Mouse (Mus musculus) forebrain, embryonic 14.5 days (tissue): Measurements from ENCODE around the gene Gnptg. TPM values are rescaled to one million over a fixed set of nuclear protein-coding genes. Genes with fewer than 3 reads are reported as not detected.
"Not testable (repeated sequence)": the region's sequence is repeated elsewhere in the genome, so short reads cannot be mapped to it uniquely, and the experiment has no call there.

Source experiments
- ATAC-seq: fragments of 200-750 bp; cut with Nextera tagmentation; 2 replicates; pipeline ENCODE4 v1.8.0; 2017; ENCODE audit warnings: mild to moderate bottlenecking, moderate library complexity
- DNase-seq: peaks from one replicate; pipeline ENCODE4 v3.0.0-alpha.2; 2015; ENCODE audit warnings: low spot score
- H3K27ac ChIP-seq: fragments of 300-500 bp; sonication (generic); 2 replicates; pipeline ENCODE4 v1.5.1; 2014; ENCODE audit warnings: low read depth, mild to moderate bottlenecking, control low read depth, low read length, moderate library complexity
- H3K27me3 ChIP-seq: fragments of 300-500 bp; sonication (generic); replicated peaks from 2 replicates; pipeline ENCODE4 v1.6.1; 2014; ENCODE audit warnings: low read length, control low read depth, mixed read lengths; ENCODE audit not compliant: control insufficient read depth, insufficient read depth
- H3K36me3 ChIP-seq: fragments of 300-500 bp; sonication (generic); 2 replicates; pipeline ENCODE4 v1.6.1; 2014; ENCODE audit warnings: low read length, control low read depth; ENCODE audit not compliant: control insufficient read depth, insufficient read depth
- H3K4me1 ChIP-seq: fragments of 300-500 bp; sonication (generic); 2 replicates; pipeline ENCODE4 v1.6.1; 2014; ENCODE audit warnings: antibody characterized with exemption, low read length, control low read depth; ENCODE audit not compliant: control insufficient read depth, insufficient read depth
- H3K4me2 ChIP-seq: fragments of 300-500 bp; sonication (generic); 2 replicates; pipeline ENCODE4 v1.6.1; 2014; ENCODE audit warnings: mild to moderate bottlenecking, control low read depth, low read length
- H3K4me3 ChIP-seq: fragments of 300-500 bp; sonication (generic); 2 replicates; pipeline ENCODE4 v1.5.1; 2014; ENCODE audit warnings: low read depth, low read length, control low read depth
- H3K9ac ChIP-seq: fragments of 300-500 bp; sonication (generic); 2 replicates; pipeline ENCODE4 v1.6.1; 2014; ENCODE audit warnings: mild to moderate bottlenecking, low read length, control low read depth, moderate library complexity
- H3K9me3 ChIP-seq: fragments of 300-500 bp; sonication (generic); replicated peaks from 2 replicates; pipeline ENCODE4 v1.6.1; 2016; ENCODE audit warnings: low read length, control low read depth, mixed read lengths; ENCODE audit not compliant: control insufficient read depth
- WGBS: fragments of 180-500 bp; shearing (Covaris S2); extraction: QIAGEN DNeasy Blood & Tissue Kit; methylation state at CpG from one replicate; pipeline ENCODE4 v1.1.7; 2014; 5-methylcytosine and 5-hydroxymethylcytosine counted together
- polyA plus RNA-seq: library from polyadenylated mRNA; unstranded; fragments of >200 nt; fragmentation: Nextera tagmentation; extraction: Ambion mirVana; gene quantifications from 2 replicates; pipeline ENCODE4 v1.2.1, GENCODE M21; 2014

The Gnptg gene
- polyA plus RNA-seq, 1 experiment from 2014 or later: 86.8 TPM

DNA sequence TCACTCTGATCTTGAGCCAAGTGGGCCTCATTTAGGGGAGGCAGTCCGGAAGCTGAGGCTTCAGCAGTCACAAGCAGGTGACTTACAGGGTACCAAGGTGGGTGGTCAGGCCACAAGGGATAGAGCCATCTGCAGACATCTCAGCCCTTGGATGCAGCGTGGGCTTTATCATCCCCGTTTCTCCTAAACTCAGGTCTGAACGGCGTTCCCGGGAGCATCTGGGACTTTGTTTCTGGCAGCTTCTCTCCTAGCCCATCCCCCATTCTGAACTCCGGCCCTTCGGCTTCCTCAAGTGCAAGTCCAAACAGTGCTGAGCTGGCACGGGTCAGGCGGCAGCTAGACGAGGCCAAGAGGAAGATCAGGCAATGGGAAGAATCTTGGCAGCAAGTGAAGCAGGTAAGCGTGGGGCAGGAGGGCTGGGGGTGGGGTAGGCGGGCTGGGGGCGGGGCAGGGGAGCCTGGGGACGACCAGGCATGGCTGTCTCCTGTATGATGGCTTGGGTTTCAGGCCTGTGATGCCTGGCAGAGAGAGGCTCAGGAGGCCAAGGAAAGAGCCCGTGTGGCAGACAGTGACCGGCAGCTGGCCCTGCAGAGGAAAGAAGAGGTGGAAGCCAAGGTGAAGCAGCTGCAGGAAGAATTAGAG, 9.8 kb downstream of the Gnptg start:
- H3K27ac ChIP-seq, H3K4me1 ChIP-seq, H3K9me3 ChIP-seq, ATAC-seq, H3K4me3 ChIP-seq, H3K4me2 ChIP-seq, H3K9ac ChIP-seq, H3K27me3 ChIP-seq, DNase-seq: not testable (repeated sequence)
- H3K36me3 ChIP-seq: peaks cover 41% of the 10 kb centered on the region
- WGBS: 78% methylated on average over 15 of the region's 17 CpGs

DNA sequence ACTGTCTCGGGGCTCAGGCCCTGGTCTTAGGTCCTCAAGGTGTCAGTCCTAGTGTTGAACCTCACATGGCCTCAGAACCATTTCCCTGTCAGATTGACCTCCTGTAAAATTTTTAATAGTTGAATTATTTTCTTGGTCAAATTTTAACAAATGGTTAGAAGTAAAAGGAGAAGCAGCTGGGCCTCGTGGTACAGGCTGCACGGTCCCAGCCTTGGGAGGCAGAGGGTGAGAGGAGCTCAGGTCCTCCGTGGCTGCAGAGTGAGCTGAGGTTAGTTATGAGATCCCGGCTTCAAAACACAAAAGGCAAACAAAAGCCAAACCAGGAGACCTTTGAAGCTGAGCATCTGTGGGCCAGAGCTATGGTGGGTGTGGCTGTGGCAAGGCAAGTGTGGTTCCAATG, 11.9 kb downstream of the Gnptg start:
- ATAC-seq (no peak), DNase-seq (no peak)
- Histone ChIP-seq H3K27me3 (no peaks in the 10 kb centered on the region), H3K9me3 (no peaks in the 10 kb centered on the region), H3K27ac (no peak overlapping the region), H3K4me3 (no peak overlapping the region), H3K36me3 (peaks cover 32% of the 10 kb centered on the region), H3K4me2 (no peak overlapping the region), H3K4me1 (no peaks in the 10 kb centered on the region), H3K9ac (no peak overlapping the region)
- 86% methylated on average over 5 of the region's 5 CpGs for WGBS

DNA sequence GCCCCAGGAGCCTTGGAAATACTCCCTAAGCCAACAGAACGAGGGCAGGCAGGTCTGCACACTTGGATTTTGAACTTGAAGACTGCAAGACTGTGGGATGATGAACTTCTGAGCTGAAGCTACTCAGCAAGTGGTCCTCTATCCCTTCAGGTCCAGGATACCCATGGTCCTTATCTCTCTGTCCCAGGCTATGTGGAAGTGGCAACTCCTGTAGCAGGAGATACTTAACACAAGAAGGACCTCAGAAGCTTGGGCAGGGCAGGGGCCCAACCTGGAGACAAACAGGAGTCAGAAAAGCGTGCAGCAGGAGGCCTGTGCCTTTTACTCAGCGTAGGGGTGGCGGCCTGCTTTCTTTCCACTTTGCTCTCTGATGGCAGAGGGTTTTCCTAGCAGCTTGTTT, 14.3 kb downstream of the Gnptg start:
- Histone ChIP-seq H3K27me3 (no peaks in the 10 kb centered on the region), H3K9ac (no peak overlapping the region), H3K9me3 (no peaks in the 10 kb centered on the region), H3K4me3 (no peak overlapping the region), H3K4me1 (no peaks in the 10 kb centered on the region), H3K27ac (no peak overlapping the region), H3K4me2 (no peak overlapping the region), H3K36me3 (peaks cover 26% of the 10 kb centered on the region)
- 86% methylated on average over 4 of the region's 4 CpGs for WGBS
- DNase-seq: no peak
- no peak for ATAC-seq

DNA sequence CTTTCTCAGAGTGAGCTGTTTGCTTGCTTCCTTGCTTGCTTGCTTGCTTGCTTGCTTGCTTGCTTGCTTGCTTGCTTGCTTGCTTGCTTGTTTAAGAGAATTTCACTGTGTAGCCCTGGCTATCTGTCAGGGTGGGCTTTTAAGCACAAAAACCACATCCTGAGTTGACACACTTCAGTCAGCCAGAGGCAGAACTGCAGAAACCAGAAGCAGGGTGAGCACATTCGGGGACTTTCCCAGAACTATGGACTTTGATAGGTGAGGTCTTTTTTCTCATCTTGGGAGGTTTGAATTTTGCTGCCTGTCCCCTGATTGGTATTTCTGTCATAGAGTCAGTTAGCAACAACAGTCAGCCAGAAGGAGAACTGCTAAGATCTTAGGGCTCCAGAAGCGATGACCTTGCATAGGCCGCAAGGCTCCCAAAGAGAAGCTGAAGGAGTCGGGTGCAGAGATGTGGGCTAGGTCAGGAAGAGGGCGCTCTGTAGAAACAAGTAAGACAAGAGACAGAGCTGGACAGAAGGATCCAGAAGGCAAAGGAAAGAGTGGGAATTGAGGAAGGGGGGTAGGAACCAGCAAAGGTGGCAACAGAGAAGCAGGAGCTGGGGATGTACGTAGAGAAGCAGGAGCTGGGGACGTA, 15.2 kb downstream of the Gnptg start:
- Histone ChIP-seq H3K27me3 (no peaks in the 10 kb centered on the region), H3K9ac (no peak overlapping the region), H3K9me3 (no peaks in the 10 kb centered on the region), H3K27ac (no peak overlapping the region), H3K4me3 (no peak overlapping the region), H3K4me1 (no peaks in the 10 kb centered on the region), H3K36me3 (peaks cover 26% of the 10 kb centered on the region), H3K4me2 (no peak overlapping the region)
- WGBS: 91% methylated on average over 7 of the region's 7 CpGs
- DNase-seq (no peak), ATAC-seq (no peak)

DNA sequence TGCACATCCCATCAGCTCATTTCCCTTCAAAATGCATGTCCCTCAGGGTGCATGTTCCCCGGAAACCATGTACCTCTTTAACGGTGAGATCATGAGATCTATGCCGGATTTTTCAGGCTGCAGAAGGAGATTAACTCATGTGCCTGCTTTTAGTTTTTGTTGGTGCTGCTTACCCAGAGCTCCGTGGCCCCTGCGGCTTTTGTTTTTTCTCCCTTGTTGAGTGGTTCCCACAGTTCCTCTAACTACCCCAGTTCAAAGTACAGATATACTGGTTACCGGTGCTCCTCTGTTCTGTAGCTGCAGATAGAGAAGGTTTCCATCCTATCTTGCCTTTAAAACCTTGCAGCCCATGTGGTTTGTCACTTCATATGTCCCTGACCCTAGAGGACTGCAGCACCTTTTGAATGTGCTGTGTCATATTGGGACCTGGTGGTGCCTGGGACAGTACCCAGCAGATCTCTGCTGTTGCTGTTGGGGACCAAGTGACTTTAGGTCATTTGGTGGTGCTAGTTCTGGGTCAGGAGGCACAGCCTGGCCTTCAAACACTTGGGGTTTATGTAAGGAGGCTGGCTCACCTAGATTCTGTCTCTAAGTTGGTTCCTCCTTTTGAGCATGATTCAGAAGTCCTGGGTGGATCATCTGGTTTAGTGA, 16.8 kb downstream of the Gnptg start:
- no peaks in the 10 kb centered on the region for H3K4me1 ChIP-seq
- H3K27me3 ChIP-seq: no peaks in the 10 kb centered on the region
- no peak overlapping the region for H3K4me3 ChIP-seq
- no peak overlapping the region for H3K9ac ChIP-seq
- no peak for ATAC-seq
- H3K9me3 ChIP-seq: no peaks in the 10 kb centered on the region
- 27% methylated on average over 6 of the region's 6 CpGs for WGBS
- H3K27ac ChIP-seq: 0 out of 2 replicates have a peak overlapping the region, but pooled peaks have one; percentile 9
- peaks cover 28% of the 10 kb centered on the region for H3K36me3 ChIP-seq
- peak overlapping the region; percentile 53; the same call in 1 of the 2 replicates for H3K4me2 ChIP-seq
- no peak for DNase-seq

DNA sequence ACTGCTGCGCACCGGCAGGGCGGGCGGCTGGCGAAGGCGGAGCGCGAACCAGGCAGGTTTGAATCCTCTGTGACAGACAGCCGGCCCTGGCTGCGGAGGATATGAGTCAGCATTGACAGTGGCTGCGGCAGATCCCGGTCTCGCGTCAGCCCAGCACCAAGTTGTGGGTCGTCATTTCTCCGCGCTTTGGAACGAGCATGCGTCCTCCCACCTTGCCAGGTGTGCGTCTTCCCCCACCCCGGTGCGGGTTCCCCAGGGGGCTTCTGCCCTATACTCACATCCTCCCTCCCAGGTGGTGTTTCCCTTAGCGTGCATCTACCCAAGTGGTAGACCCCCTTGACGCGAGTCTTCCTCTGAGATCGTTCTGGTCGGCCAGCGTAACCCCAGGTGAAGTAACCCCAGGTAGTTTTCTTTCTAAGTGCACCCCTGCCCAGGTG, 17.4 kb downstream of the Gnptg start:
- 8% methylated on average over 13 of the region's 28 CpGs for WGBS
- not testable (repeated sequence) for H3K4me1 ChIP-seq, H3K9ac ChIP-seq, DNase-seq, H3K9me3 ChIP-seq, H3K27me3 ChIP-seq
- ATAC-seq: peak; percentile 93
- Histone ChIP-seq H3K27ac (0 out of 2 replicates have a peak overlapping the region, but pooled peaks have one; percentile 9), H3K36me3 (peaks cover 25% of the 10 kb centered on the region), H3K4me2 (peak overlapping the region; percentile 53), H3K4me3 (peak overlapping the region; percentile 24; the same call in 1 of the 2 replicates)

DNA sequence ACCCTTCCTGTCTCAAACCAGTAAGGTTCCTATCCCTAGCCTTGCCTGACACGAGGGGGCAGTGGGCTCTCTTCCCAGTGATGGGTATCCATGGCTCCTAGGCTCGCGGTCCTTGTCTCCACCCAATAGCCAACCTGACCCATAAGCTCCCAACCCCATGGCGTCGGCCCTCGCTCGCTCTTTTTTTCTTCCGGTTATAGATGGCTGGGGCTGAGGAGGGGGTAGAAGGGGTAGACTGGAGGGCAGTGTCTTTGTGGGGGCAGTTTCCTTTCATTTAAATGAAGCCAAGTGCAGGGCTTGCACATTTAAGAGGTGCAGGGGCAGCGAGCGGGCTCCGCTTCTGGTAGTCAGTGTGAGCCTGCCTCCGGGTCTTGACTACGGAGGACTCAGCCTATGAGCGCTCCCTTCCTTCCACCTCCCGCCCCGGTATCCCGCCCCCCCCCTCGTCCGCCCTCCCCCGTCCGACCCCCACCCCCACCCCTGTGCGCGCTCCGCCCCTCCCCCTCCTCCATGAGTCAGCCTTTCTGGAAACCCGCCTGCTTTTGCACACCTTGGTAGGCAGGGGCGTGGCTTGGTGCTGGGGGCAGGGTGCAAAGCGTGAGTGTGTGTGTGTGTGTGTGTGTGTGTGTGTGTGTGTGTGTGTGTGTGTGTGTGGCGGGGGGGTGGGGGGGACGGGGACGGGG, 18.0 kb downstream of the Gnptg start:
- Histone ChIP-seq H3K4me2 (peak overlapping the region; percentile 53), H3K9me3 (no peaks in the 10 kb centered on the region), H3K4me1 (no peaks in the 10 kb centered on the region), H3K4me3 (peak overlapping the region; percentile 24), H3K9ac (peak overlapping the region; percentile 60), H3K27me3 (no peaks in the 10 kb centered on the region), H3K36me3 (peaks cover 23% of the 10 kb centered on the region), H3K27ac (no peak overlapping the region; the same call in 1 of the 2 replicates)
- 1% methylated on average over 25 of the region's 30 CpGs for WGBS
- DNase-seq (peak; percentile 44), ATAC-seq (peak; percentile 88)

DNA sequence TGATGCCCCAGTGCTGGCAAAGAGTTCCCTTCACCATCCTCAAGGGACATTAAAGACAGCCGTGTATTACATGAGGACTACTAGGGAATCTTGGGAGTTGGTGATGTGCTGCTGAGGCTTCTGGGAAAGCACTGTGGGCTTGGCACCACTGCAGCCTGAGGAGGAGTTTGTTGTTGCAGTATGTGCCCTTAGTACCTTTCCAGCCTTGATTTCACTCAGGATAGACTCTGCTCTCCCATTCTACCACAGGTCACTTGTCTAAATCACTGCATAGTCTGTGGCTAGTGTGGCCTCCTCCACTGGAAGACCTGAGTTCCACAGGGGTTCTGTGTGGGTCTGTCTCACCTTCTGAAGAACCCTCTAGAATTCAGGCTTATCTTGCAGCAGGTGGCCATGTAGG, 19.2 kb downstream of the Gnptg start:
- no peak overlapping the region for H3K9ac ChIP-seq
- DNase-seq (no peak), ATAC-seq (no peak)
- peaks cover 27% of the 10 kb centered on the region for H3K36me3 ChIP-seq
- H3K9me3 ChIP-seq: no peaks in the 10 kb centered on the region
- no peaks in the 10 kb centered on the region for H3K27me3 ChIP-seq
- no peak overlapping the region for H3K4me2 ChIP-seq
- no peak overlapping the region for H3K4me3 ChIP-seq
- H3K4me1 ChIP-seq: no peaks in the 10 kb centered on the region
- no peak overlapping the region for H3K27ac ChIP-seq
- WGBS: 83% methylated on average over 1 of the region's 1 CpGs
